Mouse (Mus musculus): ENCODE measurements around the gene Gm11639. TPM values are rescaled to one million over a fixed set of nuclear protein-coding genes. Genes with fewer than 3 reads are reported as not detected.
"Not testable (repeated sequence)": the region's sequence is repeated elsewhere in the genome, so short reads cannot be mapped to it uniquely, and the experiment has no call there.

The Gm11639 gene
- total and polyA plus RNA-seq, 3 experiments = 0.02 to 0.05 TPM; not detected in 1

DNA sequence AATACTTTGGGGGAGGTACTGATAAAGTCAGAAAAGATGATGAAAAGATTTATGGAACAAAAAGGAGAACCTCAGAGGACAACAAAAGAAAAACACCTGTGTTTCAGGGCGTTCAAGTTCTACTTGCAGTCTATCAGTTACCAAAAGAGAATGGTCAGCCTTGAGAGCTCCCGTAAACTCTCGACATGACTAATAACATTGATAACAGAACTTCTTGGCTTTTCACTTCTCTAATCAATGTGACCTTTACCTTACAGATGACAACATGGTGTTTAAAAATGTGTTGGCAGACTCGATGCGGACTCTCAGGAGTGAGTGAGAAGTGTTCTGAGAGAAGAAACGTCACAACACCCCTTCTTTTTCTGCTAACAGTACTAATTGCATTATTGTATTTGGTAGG lies 344.7 kb downstream of the Gm11639 start:
- no peak for TF ChIP-seq EP300 (IDR thresholded peaks at IDR 0.05; ENCODE audit: insufficient read depth, low read depth, low read length)
- TF ChIP-seq POLR2A (IDR thresholded peaks at IDR 0.05; ENCODE audit: insufficient read depth, low read depth, low read length) = no peak
- TF ChIP-seq CTCF (IDR thresholded peaks at IDR 0.05) = no peak
- no peaks in the 10 kb centered on the region for H3K36me3 ChIP-seq (ENCODE audit: control insufficient read depth, insufficient read depth, low read length)
- no peaks in the 10 kb centered on the region for H3K79me2 ChIP-seq (replicated peaks; ENCODE audit: control insufficient read depth, insufficient read depth, low read length)
- intact Hi-C loops (cut with DNase I) = no loop called here
- H3K4me1 ChIP-seq (ENCODE audit: control insufficient read depth, insufficient read depth, low read length) = peaks cover 2% of the 10 kb centered on the region
- no peak overlapping the region for H3K9ac ChIP-seq (ENCODE audit: low read depth, low read length)
- H3K27ac ChIP-seq = no peak overlapping the region
- H3K27me3 ChIP-seq (ENCODE audit: control insufficient read depth, insufficient read depth, low read length) = no peaks in the 10 kb centered on the region
- no peak overlapping the region for H3K4me3 ChIP-seq
- 53% methylated on average over 6 of the region's 6 CpGs for WGBS
- no peak for DNase-seq

DNA sequence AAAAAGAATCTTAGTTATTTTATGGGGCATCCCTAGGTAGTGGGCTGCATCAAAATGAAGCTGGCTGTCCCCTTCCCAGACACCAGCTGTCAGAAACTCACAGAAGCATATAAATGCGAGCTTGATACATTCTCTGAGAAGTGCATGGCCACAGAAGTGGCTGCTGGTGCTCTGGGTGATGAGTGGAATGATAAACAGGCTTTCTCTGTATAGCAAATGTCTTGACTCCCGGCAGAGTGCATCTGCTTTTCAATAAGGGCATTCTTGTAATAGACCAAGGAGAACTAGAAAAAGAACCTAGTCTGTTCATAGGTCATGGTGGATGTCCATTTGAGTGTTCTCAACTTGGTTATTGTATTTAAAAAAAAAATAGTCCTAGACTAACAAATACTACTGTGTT lies 345.6 kb downstream of the Gm11639 start:
- intact Hi-C loops (cut with DNase I) = no loop called here
- TF ChIP-seq CTCF (IDR thresholded peaks at IDR 0.05) = no peak
- no peak for TF ChIP-seq POLR2A (IDR thresholded peaks at IDR 0.05; ENCODE audit: insufficient read depth, low read depth, low read length)
- TF ChIP-seq EP300 (IDR thresholded peaks at IDR 0.05; ENCODE audit: insufficient read depth, low read depth, low read length) = no peak
- DNase-seq = no peak
- Histone ChIP-seq H3K27me3 (ENCODE audit: control insufficient read depth, insufficient read depth, low read length) (no peaks in the 10 kb centered on the region), H3K79me2 (replicated peaks; ENCODE audit: control insufficient read depth, insufficient read depth, low read length) (no peaks in the 10 kb centered on the region), H3K4me1 (ENCODE audit: control insufficient read depth, insufficient read depth, low read length) (peaks cover 2% of the 10 kb centered on the region), H3K36me3 (ENCODE audit: control insufficient read depth, insufficient read depth, low read length) (no peaks in the 10 kb centered on the region), H3K4me3 (no peak overlapping the region), H3K9ac (ENCODE audit: low read depth, low read length) (no peak overlapping the region), H3K27ac (no peak overlapping the region)
- WGBS = 65% methylated on average over 2 of the region's 2 CpGs

DNA sequence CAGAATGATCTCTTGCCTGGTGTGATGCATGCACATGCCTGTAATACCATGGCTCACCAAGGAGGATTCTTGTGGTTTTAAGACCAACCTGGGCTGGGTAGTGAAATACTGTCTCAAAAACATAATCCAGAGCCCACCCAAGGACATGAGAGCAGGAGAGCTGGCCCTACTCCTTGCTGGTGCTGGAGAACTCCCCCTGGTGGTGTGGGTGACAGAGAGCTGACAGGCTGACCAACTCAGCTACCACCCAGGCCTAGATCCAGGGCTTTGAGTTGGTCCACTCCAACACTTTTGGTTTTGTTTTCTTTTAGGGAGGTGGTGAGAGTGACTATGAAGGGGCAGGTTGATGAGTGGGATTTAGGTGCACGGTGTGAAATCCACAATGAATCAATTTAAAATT lies 349.6 kb downstream of the Gm11639 start:
- Histone ChIP-seq H3K27me3 (ENCODE audit: control insufficient read depth, insufficient read depth, low read length) (no peaks in the 10 kb centered on the region), H3K27ac (no peak overlapping the region), H3K9ac (ENCODE audit: low read depth, low read length) (no peak overlapping the region), H3K36me3 (ENCODE audit: control insufficient read depth, insufficient read depth, low read length) (no peaks in the 10 kb centered on the region), H3K4me3 (no peak overlapping the region), H3K4me1 (ENCODE audit: control insufficient read depth, insufficient read depth, low read length) (peaks cover 2% of the 10 kb centered on the region), H3K79me2 (replicated peaks; ENCODE audit: control insufficient read depth, insufficient read depth, low read length) (no peaks in the 10 kb centered on the region)
- TF ChIP-seq POLR2A (IDR thresholded peaks at IDR 0.05; ENCODE audit: insufficient read depth, low read depth, low read length) (no peak), CTCF (IDR thresholded peaks at IDR 0.05) (no peak), EP300 (IDR thresholded peaks at IDR 0.05; ENCODE audit: insufficient read depth, low read depth, low read length) (no peak)
- intact Hi-C loops (cut with DNase I) = no loop called here
- WGBS = 94% methylated on average over 1 of the region's 1 CpGs
- DNase-seq = no peak

DNA sequence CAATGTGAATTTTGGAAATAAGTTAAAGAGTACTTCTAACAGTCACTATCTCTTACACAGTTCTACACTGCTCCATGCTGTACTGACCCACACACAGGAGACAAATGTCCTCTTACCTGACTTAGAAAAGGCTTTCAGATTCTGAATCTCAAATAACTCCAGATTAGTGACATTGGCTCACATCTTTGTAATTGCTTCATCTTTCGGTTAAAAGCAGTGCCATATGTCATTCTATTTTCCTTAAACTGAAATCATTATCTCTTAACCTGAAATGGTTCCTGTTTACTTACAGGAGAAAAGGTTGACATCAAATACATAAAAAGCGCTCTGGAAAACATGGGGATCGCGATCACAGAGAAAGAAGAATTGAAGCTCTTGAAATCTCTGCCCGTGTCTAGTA lies 377.8 kb downstream of the Gm11639 start, which contains the start of gene Efcab3:
Efcab3 (plus strand) TSS at position 301 of the 400 bp plus-strand sequence.
- H3K27me3 ChIP-seq (ENCODE audit: control insufficient read depth, insufficient read depth, low read length) = 0 out of 2 replicates have a peak, but pooled peaks cover 2% of the 10 kb centered on the region
- H3K36me3 ChIP-seq (ENCODE audit: control insufficient read depth, insufficient read depth, low read length) = no peaks in the 10 kb centered on the region
- DNase-seq = no peak
- H3K9ac ChIP-seq (ENCODE audit: low read depth, low read length) = no peak within 1 kb of the TSS
- 87% methylated on average over 5 of the region's 5 CpGs for WGBS
- no peak within 1 kb of the TSS for H3K27ac ChIP-seq
- TF ChIP-seq EP300 (IDR thresholded peaks at IDR 0.05; ENCODE audit: insufficient read depth, low read depth, low read length) (no peak), POLR2A (IDR thresholded peaks at IDR 0.05; ENCODE audit: insufficient read depth, low read depth, low read length) (no peak), CTCF (IDR thresholded peaks at IDR 0.05) (no peak)
- no peak within 1 kb of the TSS for H3K4me3 ChIP-seq
- H3K79me2 ChIP-seq (replicated peaks; ENCODE audit: control insufficient read depth, insufficient read depth, low read length) = no peaks in the 10 kb centered on the region
- H3K4me1 ChIP-seq (ENCODE audit: control insufficient read depth, insufficient read depth, low read length) = no peaks in the 10 kb centered on the region
- intact Hi-C loops (cut with DNase I) = no loop called here

DNA sequence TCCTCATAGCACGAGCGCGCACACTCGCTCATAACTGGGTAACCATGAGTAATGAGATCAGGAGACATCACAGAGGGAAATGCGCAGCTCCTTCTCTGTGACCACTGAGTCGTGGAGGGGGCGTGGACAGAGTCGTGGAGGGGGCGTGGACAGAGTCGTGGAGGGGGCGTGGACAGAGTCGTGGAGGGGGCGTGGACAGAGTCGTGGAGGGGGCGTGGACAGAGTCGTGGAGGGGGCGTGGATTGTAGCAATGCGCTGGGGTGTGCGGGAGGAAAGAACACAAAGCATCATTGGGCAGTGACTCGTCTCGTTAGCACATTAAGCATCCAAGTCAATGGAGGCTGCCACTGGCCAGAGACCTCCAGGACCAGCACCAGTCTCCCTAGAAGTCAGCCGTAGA lies 426.9 kb downstream of the Gm11639 start:
- H3K4me1 ChIP-seq (ENCODE audit: control insufficient read depth, insufficient read depth, low read length); intact Hi-C loops (cut with DNase I); H3K4me3 ChIP-seq; H3K27ac ChIP-seq; H3K27me3 ChIP-seq (ENCODE audit: control insufficient read depth, insufficient read depth, low read length); H3K36me3 ChIP-seq (ENCODE audit: control insufficient read depth, insufficient read depth, low read length); H3K79me2 ChIP-seq (replicated peaks; ENCODE audit: control insufficient read depth, insufficient read depth, low read length); H3K9ac ChIP-seq (ENCODE audit: low read depth, low read length); DNase-seq: not testable (repeated sequence)
- 73% methylated on average over 22 of the region's 22 CpGs for WGBS

DNA sequence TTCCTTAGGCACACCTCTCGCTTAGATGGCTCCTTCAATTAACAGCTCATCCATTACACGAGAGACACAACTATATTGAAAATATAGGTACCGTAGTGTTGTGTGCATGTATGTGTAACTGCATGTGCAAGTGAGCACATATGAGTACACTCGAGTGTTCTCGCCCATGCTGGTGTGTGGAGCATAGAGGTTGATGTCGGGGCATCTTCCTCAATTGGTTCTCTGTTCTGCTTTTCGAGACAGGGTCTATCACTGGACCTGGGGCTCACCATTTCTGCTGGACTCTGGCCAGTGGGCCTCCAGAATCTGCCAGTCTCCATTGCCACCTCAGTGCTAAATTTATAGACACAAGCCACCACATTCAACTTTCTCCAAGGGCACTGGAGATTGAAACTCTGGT lies 432.3 kb downstream of the Gm11639 start:
- no peak for DNase-seq
- no peaks in the 10 kb centered on the region for H3K27me3 ChIP-seq (ENCODE audit: control insufficient read depth, insufficient read depth, low read length)
- H3K79me2 ChIP-seq (replicated peaks; ENCODE audit: control insufficient read depth, insufficient read depth, low read length) = no peaks in the 10 kb centered on the region
- H3K36me3 ChIP-seq (ENCODE audit: control insufficient read depth, insufficient read depth, low read length) = no peaks in the 10 kb centered on the region
- H3K4me3 ChIP-seq = no peak overlapping the region
- H3K9ac ChIP-seq (ENCODE audit: low read depth, low read length) = no peak overlapping the region
- H3K27ac ChIP-seq = no peak overlapping the region
- WGBS = 82% methylated on average over 7 of the region's 7 CpGs
- no peaks in the 10 kb centered on the region for H3K4me1 ChIP-seq (ENCODE audit: control insufficient read depth, insufficient read depth, low read length)
- intact Hi-C loops (cut with DNase I) = no loop called here
- no peak for TF ChIP-seq EP300 (IDR thresholded peaks at IDR 0.05; ENCODE audit: insufficient read depth, low read depth, low read length)
- TF ChIP-seq CTCF (IDR thresholded peaks at IDR 0.05) = no peak
